Mouse (Mus musculus) left cerebral cortex, adult 18-20 months (tissue): ENCODE results near the gene Morn3. TPM values are rescaled to one million over a fixed set of nuclear protein-coding genes. Genes with fewer than 3 reads are reported as not detected.
"Not testable (repeated sequence)": the region's sequence is repeated elsewhere in the genome, so short reads cannot be mapped to it uniquely, and the experiment has no call there.

Experiments
- DNase-seq, 2 experiments: peaks; one replicate each; pipeline ENCODE4 v3.0.0; 2021 to 2022; ENCODE audit warnings: low spot score in 2 of 2, mixed read lengths in 1 of 2
- long read RNA-seq, 2 experiments: library from polyadenylated mRNA; stranded (forward); transcript quantifications; one replicate each; pipeline ENCODE4 v2.0.0; 2021
- total RNA-seq, 2 experiments: library from RNA; stranded (reverse); gene quantifications; 2 replicates each; pipeline ENCODE4 v1.2.3; 2021

Gene Morn3
- under 1 TPM in 1 of 2 experiments, not detected in 1; 0.40 TPM for total RNA-seq
- long read RNA-seq, experiment 1, partial matches to known transcripts = 0 of 1 reads
- long read RNA-seq, experiment 1, other reads (novel, unspliced or antisense) = 1 of 1 reads
- long read RNA-seq, experiment 2 = 0 reads

DNA sequence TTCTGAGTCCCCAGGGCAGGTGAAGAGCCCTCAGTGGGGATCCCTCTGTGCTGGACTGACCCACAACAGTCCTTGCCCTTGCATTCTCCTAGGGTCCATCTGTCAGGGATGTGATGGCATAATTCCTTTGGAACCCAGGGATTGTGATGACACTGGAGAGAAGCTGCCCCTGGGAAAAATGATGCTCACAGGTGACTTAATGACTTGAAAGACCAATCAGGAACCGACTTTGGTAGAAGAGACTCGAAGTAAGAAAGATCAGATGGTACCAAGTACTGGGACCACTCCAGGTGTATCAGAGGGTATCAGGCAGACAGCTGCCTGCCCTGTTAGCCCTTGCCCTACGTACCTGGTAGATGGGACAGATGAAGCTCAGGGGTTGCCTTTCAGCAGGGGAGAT lies at the start of gene Morn3:
Gene Morn3 (minus strand): TSS at position 101 of the 400 bp plus-strand sequence.
- DNase-seq = no peak

DNA sequence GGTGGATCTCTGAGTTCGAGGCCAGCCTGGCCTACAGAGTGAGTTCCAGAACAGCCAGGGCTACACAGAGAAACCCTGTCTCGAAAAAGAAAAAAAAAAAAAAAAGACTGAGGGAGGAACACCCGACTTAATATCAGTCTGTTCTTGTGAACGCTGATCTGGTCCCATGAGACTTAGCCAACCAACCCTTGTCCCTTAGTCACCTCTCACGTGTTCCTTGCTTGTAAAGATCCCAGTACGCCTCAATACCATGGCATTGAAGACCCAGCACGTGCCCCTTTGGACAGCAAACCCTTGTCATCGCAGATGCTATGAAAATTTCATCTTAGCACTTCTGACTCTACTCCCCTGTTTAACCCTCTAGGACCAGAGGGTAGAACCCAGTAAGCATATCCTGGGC lies 49.5 kb upstream of the Morn3 start:
- DNase-seq = no peak

DNA sequence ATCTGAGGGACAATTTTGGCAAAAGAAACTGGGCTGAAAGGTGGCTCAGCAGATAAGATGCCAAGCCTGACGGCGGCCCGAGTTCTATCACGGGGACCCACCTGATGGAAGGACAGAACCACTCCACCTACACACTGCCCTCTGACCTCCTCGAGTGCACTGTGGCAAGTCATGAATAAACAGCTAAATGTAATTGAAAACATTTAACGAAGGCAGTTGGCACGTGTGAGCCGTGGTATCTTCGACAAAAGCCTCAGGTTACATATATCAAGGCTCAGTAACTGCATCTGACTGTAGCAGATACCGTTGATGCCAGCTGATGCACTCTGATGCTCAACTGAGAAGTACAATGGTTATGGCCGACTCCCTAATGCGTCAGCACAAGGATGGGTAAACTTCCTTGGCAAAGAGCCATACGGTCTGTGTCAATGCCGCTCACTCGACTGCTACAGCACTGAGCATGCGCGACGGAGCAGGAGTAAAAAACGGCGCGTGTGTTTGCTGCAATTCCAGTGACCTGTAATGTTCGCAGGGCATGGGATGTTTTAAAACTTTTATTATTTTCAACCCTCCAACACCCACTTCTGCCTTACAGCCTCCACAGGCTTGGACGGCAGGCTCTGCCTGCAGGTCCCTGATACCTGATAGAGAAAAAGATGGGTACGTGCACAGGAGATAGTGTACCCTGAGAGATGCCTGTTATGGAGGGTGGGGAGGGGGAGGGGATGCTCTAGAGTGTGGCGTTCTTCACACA lies 47.6 kb upstream of the Morn3 start:
- DNase-seq = no peak

DNA sequence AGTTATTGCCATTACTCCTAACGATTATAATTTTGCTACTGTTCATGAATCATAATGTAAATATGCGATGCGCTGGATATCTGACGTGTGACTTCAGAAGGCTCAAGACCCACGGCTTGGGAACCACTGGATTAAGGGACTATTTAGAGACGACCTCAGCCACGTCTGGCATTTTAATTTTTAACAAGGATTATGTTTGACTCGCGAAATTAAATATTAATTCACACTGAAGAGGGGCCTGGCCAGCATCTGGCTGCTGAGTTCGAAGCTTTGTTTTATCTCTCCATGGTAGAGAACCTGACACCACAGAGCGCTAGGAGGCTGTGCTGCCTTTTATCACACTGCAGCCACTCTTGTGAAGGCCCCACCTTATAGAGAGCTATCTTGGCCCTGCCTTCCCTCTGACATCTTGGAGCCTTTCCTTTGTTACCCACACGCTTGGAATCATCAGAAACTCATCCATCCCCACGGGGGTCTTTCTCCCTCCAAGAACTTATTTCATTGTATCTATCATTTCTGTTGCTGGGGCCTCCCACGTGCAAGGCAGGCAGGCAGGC lies 46.3 kb upstream of the Morn3 start:
- DNase-seq = no peak

DNA sequence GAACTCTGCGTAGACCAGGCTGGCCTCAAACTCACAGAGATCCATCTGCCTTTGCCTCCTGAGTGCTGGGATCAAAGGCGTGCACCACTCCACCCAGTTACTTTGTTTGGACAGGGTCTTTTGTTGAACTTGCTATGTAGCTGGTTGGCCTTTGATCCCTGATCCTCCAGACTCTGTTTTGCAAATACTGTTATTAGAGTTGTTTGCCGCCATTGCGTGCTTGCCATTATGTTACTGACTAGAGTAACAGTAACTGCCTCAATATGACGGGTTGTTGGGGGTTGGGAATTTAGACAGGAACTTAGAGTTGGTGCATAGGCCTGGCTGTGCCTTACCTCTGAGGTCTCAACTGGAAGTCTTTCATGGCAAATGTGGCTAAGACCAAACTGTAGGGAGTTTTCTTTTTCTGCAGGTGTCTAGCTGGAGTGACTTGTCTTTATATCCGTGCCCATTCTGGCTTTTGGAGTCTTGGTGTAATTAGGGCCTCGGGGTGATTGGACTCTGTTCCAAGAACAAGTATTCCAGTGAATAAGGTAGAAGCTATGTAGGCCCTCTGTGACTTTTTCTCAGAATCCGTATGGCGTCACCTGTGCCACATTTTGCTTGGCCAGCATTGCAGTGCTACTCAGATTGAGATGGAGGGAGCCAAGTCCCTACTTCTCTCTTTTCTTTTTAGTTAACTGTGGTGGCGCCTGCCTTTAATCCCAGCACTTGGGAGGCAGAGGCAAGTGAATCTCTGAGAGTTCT lies 43.9 kb upstream of the Morn3 start:
- no peak for DNase-seq

DNA sequence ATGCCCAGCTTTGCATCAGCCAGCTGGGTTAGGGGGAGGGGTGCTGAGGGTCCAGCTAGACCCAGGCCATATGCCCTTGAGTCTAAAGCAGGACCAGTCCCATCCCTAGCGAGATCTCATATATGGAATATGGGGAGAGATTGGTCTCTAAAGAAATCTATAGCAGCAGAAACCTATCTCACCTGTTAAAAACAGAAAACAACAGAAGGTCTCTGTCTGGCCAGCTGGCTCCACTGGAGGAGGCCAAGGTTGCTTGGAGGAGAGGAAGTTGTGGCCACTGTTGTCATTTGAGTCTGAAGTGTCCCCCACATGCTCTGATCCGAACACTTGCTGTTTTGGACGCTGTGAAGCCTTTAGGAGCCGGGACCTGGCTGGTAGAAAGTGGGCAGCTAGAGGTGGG lies 42.0 kb upstream of the Morn3 start:
- no peak for DNase-seq

DNA sequence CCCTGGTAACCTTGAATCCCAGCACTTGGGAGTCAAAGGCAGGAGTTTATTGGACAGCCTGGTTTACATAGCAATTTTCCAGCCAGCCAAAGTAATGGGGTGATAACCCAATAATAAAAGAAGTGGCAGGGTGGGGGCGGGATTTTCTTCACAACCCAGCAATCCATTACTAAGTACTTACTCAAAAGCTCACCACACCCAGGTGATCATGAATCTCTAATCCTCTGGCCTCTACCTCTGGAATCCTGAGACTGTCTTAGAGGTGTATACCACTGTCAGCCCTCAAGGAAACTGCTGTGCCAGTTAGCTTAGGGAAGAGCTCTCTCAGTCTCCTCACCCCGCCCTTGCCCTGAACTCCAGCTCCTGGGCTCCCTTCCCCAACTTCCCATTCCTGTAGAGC lies 39.7 kb upstream of the Morn3 start:
- no peak for DNase-seq

DNA sequence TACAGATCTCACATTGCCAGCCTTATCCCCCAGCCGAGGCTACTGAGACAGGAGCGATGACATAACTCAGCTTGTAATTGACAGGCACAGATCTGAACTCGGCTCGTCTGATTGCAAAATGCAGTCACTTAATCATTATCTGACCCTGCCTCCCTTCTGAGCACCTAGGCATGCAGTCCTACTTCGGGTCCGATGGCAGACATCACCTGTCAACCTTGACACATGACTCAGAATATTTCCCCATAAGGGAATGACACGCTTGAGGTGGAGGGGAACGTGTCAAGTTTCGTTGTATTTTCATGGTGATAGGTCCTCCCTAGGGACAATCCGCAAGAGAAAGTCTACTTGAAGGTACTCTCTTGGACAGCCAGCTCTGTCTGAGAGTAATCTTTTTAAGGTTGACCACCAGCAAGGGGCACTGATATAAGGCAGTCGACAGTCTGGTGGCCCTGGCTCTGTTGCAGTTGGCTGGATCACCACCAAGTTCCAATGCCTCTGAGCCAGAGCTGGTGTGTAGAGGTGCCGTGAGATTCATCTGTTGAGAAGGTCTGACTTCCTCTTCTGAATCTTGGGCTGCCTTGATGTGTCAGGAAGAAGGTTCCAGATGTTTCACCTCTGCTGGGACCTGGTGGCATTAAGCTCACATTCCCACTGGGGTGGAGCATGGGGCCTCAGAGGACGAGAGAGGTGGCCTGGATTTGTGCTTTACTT lies 36.7 kb upstream of the Morn3 start:
- no peak for DNase-seq

DNA sequence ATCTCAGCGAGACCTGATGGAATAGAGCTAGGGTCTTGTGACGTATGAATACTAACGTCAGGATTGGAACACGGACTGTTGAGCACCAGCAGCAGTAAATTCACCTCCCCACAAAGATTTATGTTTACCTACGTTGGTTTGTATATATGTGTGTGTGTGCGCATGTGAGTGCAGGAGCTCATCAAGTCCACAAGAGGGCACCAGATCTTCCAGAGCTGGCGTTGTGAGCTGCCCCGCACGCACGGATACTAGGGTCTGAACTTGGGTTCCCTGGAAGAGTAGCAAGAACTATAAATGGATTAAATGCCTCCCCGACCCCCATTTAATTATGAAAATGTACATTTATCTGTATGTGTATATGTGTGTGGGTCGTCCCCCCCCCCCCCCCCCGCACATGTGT lies 33.7 kb upstream of the Morn3 start:
- no peak for DNase-seq

DNA sequence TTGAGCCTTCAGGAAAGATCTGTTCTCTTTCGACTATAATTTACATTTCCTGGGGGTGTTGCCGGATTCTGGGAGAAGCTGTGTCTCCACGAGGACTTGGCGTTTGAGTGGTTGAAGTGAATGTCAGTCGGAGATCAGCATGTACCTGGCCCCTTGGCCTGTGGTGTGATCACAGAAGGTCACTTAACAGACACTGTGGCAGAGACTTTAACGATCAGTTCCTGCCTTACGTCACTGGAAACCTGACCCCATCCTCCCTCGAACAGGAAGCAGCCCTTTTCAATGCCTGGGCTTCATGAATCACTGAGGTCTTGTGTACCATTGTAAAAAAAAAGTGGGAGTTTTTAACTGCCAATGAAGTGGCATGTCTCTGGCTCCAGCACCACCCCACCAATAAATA lies 33.2 kb upstream of the Morn3 start:
- DNase-seq = no peak

DNA sequence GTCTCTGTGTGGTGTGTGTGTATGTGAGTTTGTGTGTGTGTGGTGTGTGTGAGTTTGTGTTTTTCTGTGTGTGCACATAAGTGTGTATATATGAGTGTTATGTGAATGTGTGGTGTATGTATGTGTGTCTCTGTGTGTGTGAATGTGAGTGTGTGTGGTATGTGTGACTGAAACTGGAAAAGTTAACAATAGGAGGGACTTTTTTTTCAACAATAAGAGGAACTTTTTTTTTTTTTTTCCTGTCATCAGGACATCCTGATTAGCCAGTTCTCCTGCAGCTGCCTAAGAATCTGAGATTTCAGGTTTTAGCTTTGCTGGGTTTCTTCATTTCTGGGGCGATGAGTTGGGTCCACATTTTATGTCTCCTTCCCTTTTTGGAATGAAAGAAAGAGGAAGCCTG lies 32.8 kb upstream of the Morn3 start:
- no peak for DNase-seq

DNA sequence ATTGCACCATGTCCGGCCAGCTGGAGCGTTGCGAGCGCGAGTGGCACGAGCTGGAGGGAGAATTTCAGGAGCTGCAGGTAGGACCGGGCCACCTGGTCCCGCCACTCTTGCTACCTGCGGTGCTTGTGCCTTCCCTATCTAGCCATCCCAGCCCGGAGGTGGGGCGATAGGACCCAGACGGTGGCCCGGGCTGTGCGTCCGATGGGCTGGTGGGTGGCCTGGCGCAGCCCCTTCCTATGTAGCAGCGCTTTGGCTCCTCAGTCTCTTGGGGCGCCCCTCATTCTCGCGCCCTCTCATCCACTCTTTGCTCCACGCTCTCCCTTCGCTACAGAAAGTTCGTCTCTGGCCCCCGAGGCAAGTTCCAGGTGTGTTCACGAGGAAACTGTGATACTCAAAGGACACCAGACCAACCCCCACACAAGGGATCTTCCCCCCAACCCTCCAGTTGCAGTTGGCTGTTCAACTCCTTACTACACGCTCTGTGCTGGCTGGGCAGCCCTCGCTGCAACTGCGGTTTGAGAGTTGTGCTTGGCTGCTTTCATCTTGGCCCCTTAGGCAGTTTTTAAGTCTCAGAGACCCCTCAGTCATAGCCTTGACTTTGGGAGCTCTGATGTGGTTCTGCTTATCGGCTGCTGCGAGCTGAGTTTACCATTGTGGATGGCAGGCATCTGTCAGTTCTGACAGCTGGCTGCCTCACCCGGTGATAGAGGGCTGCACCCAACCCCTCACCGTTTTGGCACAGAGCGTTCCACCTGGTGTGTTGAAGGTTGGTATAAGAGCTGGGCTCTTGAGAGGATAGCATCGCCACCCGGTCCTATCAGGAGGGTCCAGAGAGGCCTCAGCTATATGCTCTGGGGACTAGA lies 29.8 kb upstream of the Morn3 start:
- no peak for DNase-seq

DNA sequence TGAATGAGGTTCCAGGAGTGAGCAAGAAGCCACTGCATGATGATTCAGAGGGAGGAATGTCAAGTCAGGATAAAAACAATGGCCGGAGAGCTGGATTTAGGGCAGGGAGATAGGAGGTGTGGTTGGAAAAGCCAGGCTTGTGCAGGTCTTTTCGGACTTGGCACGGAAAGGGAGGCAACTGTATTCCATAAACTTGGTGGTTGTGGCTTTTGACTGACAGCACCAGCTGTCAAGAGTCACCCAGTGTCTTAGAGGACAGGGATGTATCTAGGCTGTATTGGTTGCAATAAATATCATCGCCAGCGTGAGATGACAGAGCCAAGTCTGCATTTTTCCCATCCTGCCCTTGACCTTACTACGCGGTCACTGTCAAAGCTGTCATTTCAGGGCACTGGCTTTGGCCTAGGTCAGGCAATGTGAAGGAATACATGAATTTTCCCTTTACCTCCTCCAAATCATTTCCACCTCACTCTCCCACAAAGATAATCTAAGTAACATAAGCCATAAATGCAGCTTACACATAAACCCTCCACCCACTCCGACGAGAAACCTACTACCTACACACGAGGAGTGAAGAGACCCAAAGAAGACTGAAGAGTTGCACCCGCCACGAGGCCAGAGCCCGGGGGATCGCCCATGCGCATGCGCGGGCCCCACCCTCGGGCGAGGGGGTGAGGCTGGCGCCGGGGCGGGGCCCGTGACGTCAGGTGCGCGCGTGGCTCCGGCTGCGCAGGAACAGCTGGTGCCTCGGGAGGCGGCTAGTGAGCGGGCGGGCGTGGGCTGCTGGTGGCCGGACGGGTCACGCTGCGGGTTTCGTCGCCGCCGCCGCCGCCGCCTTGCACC lies 29.0 kb upstream of the Morn3 start:
- peak; percentile 93 to 94 for DNase-seq

DNA sequence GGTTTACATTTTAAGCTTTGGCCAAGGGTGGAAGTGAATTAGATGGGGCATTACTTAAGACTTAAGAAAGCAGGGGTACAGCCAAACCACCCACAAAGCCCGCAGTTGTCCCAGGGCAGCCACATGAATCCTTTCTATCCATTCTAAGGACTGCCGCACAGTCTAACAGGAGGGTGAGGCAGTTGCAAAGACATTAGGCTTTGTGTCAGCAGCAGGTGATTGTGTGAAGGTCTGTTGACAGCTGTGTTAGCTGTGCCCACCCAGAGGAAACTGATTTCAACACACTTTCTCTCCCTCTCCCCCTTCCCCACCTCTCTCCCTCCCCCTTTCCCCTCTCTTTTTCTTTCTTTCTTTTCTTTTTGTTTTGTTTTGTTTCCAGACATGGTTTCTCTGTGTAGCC lies 21.9 kb upstream of the Morn3 start:
- no peak for DNase-seq

DNA sequence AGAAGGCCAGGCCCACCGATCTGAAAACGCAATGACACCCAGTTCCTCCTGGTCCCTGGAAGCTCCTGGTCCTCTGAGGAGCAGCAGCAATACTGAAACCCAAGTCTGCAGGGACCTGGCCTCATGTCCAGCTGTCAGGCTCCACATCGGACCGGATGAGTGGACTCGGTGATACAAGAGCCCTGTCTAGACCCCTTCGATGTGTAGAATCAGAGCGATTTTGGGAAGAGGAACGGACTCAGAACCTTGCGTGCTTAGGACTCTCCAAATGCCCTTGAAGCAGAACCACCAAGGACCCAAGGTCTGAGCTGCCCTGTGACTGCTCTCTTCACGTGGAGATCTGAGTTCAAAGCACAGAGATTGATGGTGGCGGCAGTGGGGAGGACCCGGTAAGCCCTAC lies 21.3 kb upstream of the Morn3 start, which contains the start of gene Tmem120b:
Gene Tmem120b (plus strand): TSS at position 301 of the 400 bp plus-strand sequence.
- no peak for DNase-seq

DNA sequence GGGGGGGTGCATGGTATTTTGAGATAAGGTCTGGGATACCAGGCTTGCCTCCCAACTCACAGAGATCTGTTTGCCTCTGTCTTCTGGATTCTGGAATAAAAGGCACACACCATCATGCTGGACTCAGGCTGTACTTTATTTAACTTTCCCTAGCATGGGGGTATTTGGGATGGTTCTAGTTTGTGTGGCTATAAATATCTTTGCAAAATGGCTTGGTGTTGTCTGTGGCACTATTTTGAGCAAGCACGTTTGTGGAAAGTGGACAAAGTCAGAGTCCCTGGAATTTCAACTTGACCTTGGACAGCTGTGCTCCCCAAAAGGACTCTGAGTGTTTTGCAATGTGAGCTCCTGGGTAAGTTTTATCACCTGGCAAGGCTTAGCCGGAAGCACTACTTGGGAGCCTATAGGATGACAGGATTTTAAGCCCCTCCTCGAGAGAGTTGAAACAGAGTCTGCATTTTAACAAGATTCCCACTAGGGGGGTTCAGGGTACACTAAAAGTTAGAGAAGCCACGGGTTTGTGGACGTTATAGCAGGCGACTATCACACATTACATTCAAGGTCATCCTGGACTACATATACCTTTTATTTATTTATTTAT lies 20.7 kb upstream of the Morn3 start:
- DNase-seq = no peak

DNA sequence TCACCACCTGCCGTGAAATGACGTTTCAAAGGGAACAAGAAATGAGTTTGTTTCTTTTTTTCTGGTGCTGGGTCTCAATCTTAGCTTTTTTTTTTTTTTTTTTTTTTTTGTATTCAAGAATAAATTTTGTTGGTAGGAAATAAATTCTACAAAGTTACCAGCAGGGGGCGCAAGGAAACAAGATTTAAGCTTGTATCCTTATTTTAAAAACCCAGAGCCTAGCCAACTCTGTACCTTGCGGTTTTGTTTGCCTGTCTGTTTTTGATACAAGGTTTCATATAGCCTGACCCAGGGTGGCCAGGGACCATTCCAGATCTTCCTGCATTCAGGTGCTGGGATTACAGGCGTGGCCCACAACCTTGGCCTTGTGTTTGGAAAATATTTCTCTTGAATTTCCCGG lies 17.4 kb upstream of the Morn3 start:
- peak; percentile 60 to 76 for DNase-seq

DNA sequence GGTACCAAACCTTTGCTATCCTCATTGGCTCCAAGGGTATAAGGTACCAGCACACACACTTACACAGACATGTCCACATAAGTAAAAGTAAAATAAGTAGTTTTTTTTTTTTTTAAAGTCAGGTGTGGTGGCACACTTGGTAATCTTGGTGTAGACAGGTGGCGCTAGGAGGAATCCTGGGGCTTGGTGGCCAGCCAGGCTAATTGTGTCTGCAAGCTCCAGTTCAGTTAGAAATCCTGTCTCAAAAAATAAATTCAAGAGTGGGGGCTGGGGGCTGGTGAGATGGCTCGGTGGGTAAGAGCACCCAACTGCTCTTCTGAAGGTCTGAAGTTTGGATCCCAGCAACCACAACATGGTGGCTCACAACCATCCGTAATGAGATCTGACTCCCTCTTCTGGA lies 16.3 kb upstream of the Morn3 start:
- DNase-seq = no peak

DNA sequence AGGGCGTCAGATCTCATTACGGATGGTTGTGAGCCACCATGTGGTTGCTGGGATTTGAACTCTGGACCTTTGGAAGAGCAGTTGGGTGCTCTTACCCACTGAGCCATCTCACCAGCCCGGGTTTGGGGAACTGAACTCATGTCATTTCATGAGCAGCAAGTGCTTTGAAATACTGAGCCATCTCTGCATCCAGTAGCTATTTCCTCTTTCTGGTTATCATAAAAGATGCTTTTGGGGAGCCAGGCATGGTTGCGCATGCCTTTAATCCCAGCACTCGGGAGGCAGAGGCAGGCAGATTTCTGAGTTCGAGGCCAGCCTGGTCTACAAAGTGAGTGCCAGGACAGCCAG lies 14.6 kb upstream of the Morn3 start:
- not testable (repeated sequence) for DNase-seq
